Mouse (Mus musculus) bone marrow, adult 2 months (tissue): ENCODE measurements around the gene 4930519G04Rik.

Source experiments
- CTCF ChIP-seq: fragments of 200-500 bp; IDR thresholded peaks from 2 replicates; pipeline ENCODE4 v1.5.1; 2011; ENCODE audit warnings: low read length, control low read depth; ENCODE audit not compliant: control insufficient read depth, insufficient read depth
- POLR2A ChIP-seq: fragments of 200-500 bp; IDR thresholded peaks from 2 replicates; pipeline ENCODE4 v1.6.1; 2011; ENCODE audit warnings: low read depth, mild to moderate bottlenecking, control low read depth, low read length, borderline replicate concordance; ENCODE audit not compliant: control insufficient read depth

- TF ChIP-seq POLR2A (no peak), CTCF (0 out of 2 replicates have a peak, but pooled peaks have one; percentile 14)
These were observed 48.5 kb upstream of the 4930519G04Rik start for GRCm38 (mm10) chr5:114804958-114805357.
